Mouse (Mus musculus) embryonic stem cell, embryonic (primary cell): ENCODE results near the gene Slc17a7.

Source experiments
- CTCF ChIA-PET, 4 experiments: fragments of 300-600 bp in 2 of 4; fragments of 350-600 bp in 2 of 4; sonication (Branson Sonifier 250); formaldehyde crosslinking; loops; one replicate each; lab custom pipeline; 2022; ENCODE audit warnings: inconsistent platforms in 2 of 4; lab: Charles Lee
- POLR2A ChIA-PET, 4 experiments: fragments of 300-600 bp in 2 of 4; fragments of 350-600 bp in 2 of 4; sonication (Branson Sonifier 250); formaldehyde crosslinking; loops; one replicate each; lab custom pipeline; 2022; ENCODE audit warnings: antibody characterized with exemption in 4 of 4, inconsistent platforms in 1 of 4; lab: Charles Lee

Gene Slc17a7

DNA sequence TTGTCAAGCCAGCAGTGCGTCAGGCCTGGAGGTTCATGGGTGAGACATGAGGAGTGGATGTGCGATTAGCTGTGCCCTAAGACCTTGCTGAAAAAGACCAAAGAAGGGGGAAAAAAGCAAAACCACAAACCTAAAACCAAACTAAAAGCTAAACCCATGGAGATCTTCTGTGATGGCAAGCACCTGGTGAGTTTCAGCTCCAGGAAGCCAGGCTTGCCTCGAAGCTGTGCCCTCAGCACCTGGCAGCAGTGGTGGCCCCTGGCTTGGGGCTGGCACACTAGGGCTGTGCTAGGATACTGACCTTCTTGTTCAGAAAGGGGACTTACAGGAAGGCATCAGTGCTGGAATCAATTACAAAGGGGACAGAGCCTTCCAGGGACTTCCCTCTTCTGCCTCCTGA lies 22.4 kb upstream of the Slc17a7 start:
- POLR2A ChIA-PET: interaction anchor here in 3 of 4 experiments (0.5 to 6.2 kb wide), 5 partner anchors 9 to 427 kb away, joined by 3 to 35 read pairs (median 3); partner anchors contain the start of genes Aldh16a1 (in 1 of the 3) and Pih1d1 (in 1 of the 3)
- CTCF ChIA-PET: no interaction called here

DNA sequence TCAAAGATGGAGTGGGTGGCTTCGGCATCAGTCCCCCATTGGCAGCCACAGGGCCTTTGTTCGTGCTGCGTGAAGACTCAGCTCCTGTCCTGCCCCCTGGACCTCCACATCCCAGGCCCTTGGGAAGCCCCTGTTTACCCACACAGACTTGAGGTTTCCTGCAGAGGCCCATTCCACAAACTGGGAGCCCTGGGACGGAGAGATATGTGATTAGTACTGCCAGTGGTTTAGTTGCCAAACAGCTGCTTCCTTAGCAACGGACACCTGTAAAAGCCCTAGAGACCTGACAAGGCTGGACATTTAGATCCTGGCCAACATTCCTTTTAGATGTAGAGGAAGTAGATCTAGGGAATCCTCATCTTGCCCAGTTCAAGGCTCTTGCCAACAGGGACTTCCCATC lies 21.8 kb upstream of the Slc17a7 start:
- CTCF ChIA-PET: no interaction called here
- POLR2A ChIA-PET: interaction anchor here in 3 of 4 experiments (0.5 to 6.2 kb wide), 11 partner anchors 7 to 426 kb away, joined by 3 to 35 read pairs (median 5); partner anchors contain the start of genes Aldh16a1 (in 2 of the 3) and Pih1d1 (in 2 of the 3)

- CTCF ChIA-PET: interaction anchor here in 2 of 4 experiments (0.9 to 2.7 kb wide), 4 partner anchors 8 to 77 kb away, joined by 3 to 8 read pairs (median 6); partner anchors contain the start of genes Flt3l (in 1 of the 2) and Gm45713 (in 1 of the 2)
These were observed 19.2 kb upstream of the Slc17a7 start for GRCm38 (mm10) chr7:45144368-45145174.

GRCm38 (mm10) chr7:45145460-45145859 lies 18.3 kb upstream of the Slc17a7 start:
- CTCF ChIA-PET: interaction anchor here in 2 of 4 experiments (1.1 to 2.7 kb wide), 4 partner anchors 9 to 78 kb away, joined by 3 to 8 read pairs (median 5); partner anchors contain the start of genes Flt3l (in 2 of the 2) and Gm45713 (in 2 of the 2)
- POLR2A ChIA-PET: interaction anchor here in 2 of 4 experiments (0.8 to 6.2 kb wide), 7 partner anchors 8 to 78 kb away, joined by 3 to 35 read pairs (median 9); partner anchors contain the start of genes Aldh16a1 (in 2 of the 2), Pih1d1 (in 2 of the 2), Ccdc155 (in 1 of the 2) and Flt3l (in 1 of the 2)

More at GRCm38 (mm10) chr7:45144368-45145174, 19.2 kb upstream of the Slc17a7 start:
- POLR2A ChIA-PET: interaction anchor here in 3 of 4 experiments (0.7 to 6.2 kb wide), 10 partner anchors 9 to 77 kb away, joined by 3 to 35 read pairs (median 4); partner anchors contain the start of genes Aldh16a1 (in 2 of the 3), Pih1d1 (in 2 of the 3), Ccdc155 (in 1 of the 3) and Rpl13a (in 1 of the 3)

- CTCF ChIA-PET: no interaction called here
- POLR2A ChIA-PET: interaction anchor here in 2 of 4 experiments (1.0 to 2.2 kb wide), 6 partner anchors 10 to 89 kb away, joined by 3 to 9 read pairs (median 4); partner anchors contain the start of genes Flt3l (in 2 of the 2), Gm45713 (in 1 of the 2) and Rcn3 (in 1 of the 2)
These were observed 16.5 kb upstream of the Slc17a7 start for GRCm38 (mm10) chr7:45147267-45147666.

GRCm38 (mm10) chr7:45147899-45148298 lies 15.8 kb upstream of the Slc17a7 start:
- POLR2A ChIA-PET: interaction anchor here in 2 of 4 experiments (1.0 to 2.2 kb wide), 4 partner anchors 11 to 56 kb away, joined by 3 to 9 read pairs (median 3); partner anchors contain the start of genes Flt3l (in 1 of the 2), Gm45713 (in 1 of the 2) and Rcn3 (in 1 of the 2)

GRCm38 (mm10) chr7:45148534-45149098 lies 15.1 kb upstream of the Slc17a7 start:
- POLR2A ChIA-PET: interaction anchor here in 2 of 4 experiments (1.1 to 7.3 kb wide), 3 partner anchors 15 to 20 kb away, joined by 3 to 101 read pairs (median 57); partner anchors contain the start of genes Rpl13a (in 1 of the 2) and Slc17a7 (in 1 of the 2)
- CTCF ChIA-PET: no interaction called here

More at GRCm38 (mm10) chr7:45147899-45148298, 15.8 kb upstream of the Slc17a7 start:
- CTCF ChIA-PET: no interaction called here

GRCm38 (mm10) chr7:45149545-45149944 lies 14.2 kb upstream of the Slc17a7 start:
- ChIA-PET CTCF (interaction anchor here (0.6 to 3.4 kb wide), 6 partner anchors 13 to 220 kb away, joined by 3 to 10 read pairs (median 4); partner anchors contain the start of genes Flt3l (in 3 of the 4), Gm45713 (in 3 of the 4) and Ap2a1 (in 1 of the 4)), POLR2A (interaction anchor here in 3 of 4 experiments (0.5 to 7.3 kb wide), 7 partner anchors 12 to 308 kb away, joined by 3 to 144 read pairs (median 3); partner anchors contain the start of genes Rpl13a (in 2 of the 3), Rps11 (in 1 of the 3) and Slc17a7 (in 1 of the 3))

DNA sequence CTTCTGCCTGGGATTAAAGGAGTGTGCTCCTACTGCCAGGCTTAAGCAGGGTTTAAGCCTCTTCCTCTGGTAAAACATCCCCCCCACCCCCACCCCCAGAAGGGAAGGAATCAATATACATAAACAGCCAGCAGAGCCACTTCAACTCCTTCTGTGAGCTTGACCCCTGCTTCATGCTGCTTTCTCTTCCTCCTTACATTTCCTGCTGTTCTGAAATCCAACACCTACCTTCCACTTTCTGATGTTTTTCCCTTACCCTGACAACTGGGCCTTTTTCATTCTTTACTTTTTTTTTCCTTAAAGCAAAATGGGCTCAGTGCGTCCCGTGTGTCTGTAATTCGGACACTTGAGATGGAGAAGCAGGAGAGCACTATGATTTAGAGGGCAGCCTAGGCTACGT lies 13.4 kb upstream of the Slc17a7 start:
- POLR2A ChIA-PET: interaction anchor here (0.6 to 7.3 kb wide), 24 partner anchors 8 to 312 kb away, joined by 3 to 144 read pairs (median 4); partner anchors contain the start of genes Rpl13a (in 3 of the 4), Flt3l (in 2 of the 4), Gm45713 (in 2 of the 4) and Ccdc155 (in 1 of the 4)
- CTCF ChIA-PET: interaction anchor here (0.5 to 3.4 kb wide), 15 partner anchors 12 to 254 kb away, joined by 3 to 10 read pairs (median 4); partner anchors contain the start of genes Flt3l (in 3 of the 4), Gm45713 (in 3 of the 4) and Ap2a1 (in 1 of the 4)

- ChIA-PET POLR2A (interaction anchor here in 3 of 4 experiments (0.7 to 7.3 kb wide), 27 partner anchors 9 to 302 kb away, joined by 3 to 144 read pairs (median 4); partner anchors contain the start of genes Flt3l (in 3 of the 3), Gm45713 (in 3 of the 3), Ccdc155 (in 2 of the 3) and Rpl13a (in 2 of the 3)), CTCF (interaction anchor here (0.6 to 3.4 kb wide), 10 partner anchors 15 to 253 kb away, joined by 3 to 10 read pairs (median 4); partner anchors contain the start of genes Flt3l (in 3 of the 4), Gm45713 (in 3 of the 4) and Prmt1 (in 1 of the 4))
These were observed 12.4 kb upstream of the Slc17a7 start for GRCm38 (mm10) chr7:45151303-45151702.

DNA sequence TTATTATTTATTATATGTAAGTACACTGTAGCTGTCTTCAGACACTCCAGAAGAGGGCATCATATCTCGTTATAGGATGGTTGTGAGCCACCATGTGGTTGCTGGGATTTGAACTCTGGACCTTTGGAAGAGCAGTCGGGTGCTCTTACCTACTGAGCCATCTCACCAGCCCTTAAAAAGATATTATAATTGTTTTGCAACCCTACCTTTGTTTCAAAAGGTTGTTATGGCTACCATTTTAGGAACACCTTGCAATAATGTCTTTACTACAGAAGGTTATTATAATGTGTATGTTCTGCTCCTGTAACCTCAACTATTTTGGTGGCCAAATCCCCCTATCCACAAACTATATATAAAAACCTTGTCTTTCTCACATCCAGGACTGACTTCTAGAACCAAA lies 10.7 kb upstream of the Slc17a7 start:
- CTCF ChIA-PET: interaction anchor here in 3 of 4 experiments (0.6 to 1.5 kb wide), 4 partner anchors 9 to 292 kb away, joined by 3 to 13 read pairs (median 4); no protein-coding TSS in a partner anchor
- POLR2A ChIA-PET: interaction anchor here in 3 of 4 experiments (0.8 to 7.3 kb wide), 35 partner anchors 7 to 283 kb away, joined by 3 to 144 read pairs (median 9); partner anchors contain the start of genes Rpl13a (in 2 of the 3), Slc17a7 (in 2 of the 3), Ccdc155 (in 1 of the 3) and Fcgrt (in 1 of the 3)

GRCm38 (mm10) chr7:45153586-45153985 lies 10.2 kb upstream of the Slc17a7 start:
- CTCF ChIA-PET: interaction anchor here in 3 of 4 experiments (0.6 to 2.2 kb wide), 5 partner anchors 9 to 292 kb away, joined by 3 to 13 read pairs (median 4); no protein-coding TSS in a partner anchor
- POLR2A ChIA-PET: interaction anchor here in 3 of 4 experiments (0.8 to 7.3 kb wide), 42 partner anchors 8 to 485 kb away, joined by 3 to 144 read pairs (median 9); partner anchors contain the start of genes Fcgrt (in 2 of the 3), Rpl13a (in 2 of the 3), Rras (in 2 of the 3) and Slc17a7 (in 2 of the 3)

GRCm38 (mm10) chr7:45154096-45154992 lies 9.4 kb upstream of the Slc17a7 start, which contains the start of the genes Pih1d1 and Aldh16a1:
Gene Pih1d1 (plus strand): TSS chr7:45154303.
Gene Aldh16a1 (minus strand): TSS chr7:45154584.
- CTCF ChIA-PET: interaction anchor here in 3 of 4 experiments (0.5 to 3.0 kb wide), 42 partner anchors 9 to 501 kb away, joined by 3 to 34 read pairs (median 4); partner anchors contain the start of genes Flt3l (in 2 of the 3), Gm45713 (in 2 of the 3), Gys1 (in 2 of the 3) and Ccdc155 (in 1 of the 3)
- POLR2A ChIA-PET: interaction anchor here in 3 of 4 experiments (0.5 to 7.3 kb wide), 138 partner anchors 9 to 742 kb away, joined by 3 to 144 read pairs (median 5); partner anchors contain the start of genes Ccdc155 (in 2 of the 3), Fcgrt (in 2 of the 3), Gys1 (in 2 of the 3) and Plekha4 (in 2 of the 3)

- ChIA-PET CTCF (interaction anchor here in 3 of 4 experiments (0.5 to 3.0 kb wide), 49 partner anchors 8 to 501 kb away, joined by 3 to 34 read pairs (median 4); partner anchors contain the start of genes Flt3l (in 3 of the 3), Gm45713 (in 3 of the 3), Ccdc155 (in 2 of the 3) and Gys1 (in 2 of the 3)), POLR2A (interaction anchor here in 3 of 4 experiments (0.6 to 7.3 kb wide), 144 partner anchors 9 to 741 kb away, joined by 3 to 144 read pairs (median 4); partner anchors contain the start of genes Ccdc155 (in 2 of the 3), Fcgrt (in 2 of the 3), Gys1 (in 2 of the 3) and Plekha4 (in 2 of the 3))
These were observed 8.7 kb upstream of the Slc17a7 start for GRCm38 (mm10) chr7:45154993-45155514.
